Mouse (Mus musculus) 416B (cell line): ENCODE results near the gene Nme4.
"Not testable (repeated sequence)": the region's sequence is repeated elsewhere in the genome, so short reads cannot be mapped to it uniquely, and the experiment has no call there.

Experiments used
- DNase-seq: peaks from one replicate; pipeline ENCODE4 v3.0.0; 2011; ENCODE audit warnings: low read depth

The Nme4 gene

GRCm38 (mm10) chr17:26095121-26095740 is at the start of gene Nme4:
Gene Nme4, minus strand, starts transcription at chr17:26095602.
- DNase-seq, result peak; percentile 47

GRCm38 (mm10) chr17:26143386-26143785 is 48.0 kb upstream of the Nme4 start:
- DNase-seq, result no peak

- DNase-seq, result no peak
These were observed 47.4 kb upstream of the Nme4 start for GRCm38 (mm10) chr17:26142796-26143195.

- DNase-seq, result peak; percentile 33
These were observed 43.5 kb upstream of the Nme4 start for GRCm38 (mm10) chr17:26138901-26139381.

- DNase-seq, result peak; percentile 99
These were observed 42.9 kb upstream of the Nme4 start, which contains the start of gene Axin1 for GRCm38 (mm10) chr17:26138239-26138836. Gene Axin1, plus strand, starts transcription at chr17:26138688.

GRCm38 (mm10) chr17:26137751-26138130 is 42.3 kb upstream of the Nme4 start:
- no peak for DNase-seq

GRCm38 (mm10) chr17:26137106-26137750 is 41.8 kb upstream of the Nme4 start:
- DNase-seq, result no peak

- no peak for DNase-seq
These were observed 36.8 kb upstream of the Nme4 start for GRCm38 (mm10) chr17:26131856-26132853.

GRCm38 (mm10) chr17:26131062-26131732 is 35.8 kb upstream of the Nme4 start:
- no peak for DNase-seq

- DNase-seq, result no peak
These were observed 29.8 kb upstream of the Nme4 start for GRCm38 (mm10) chr17:26125226-26125625.

- DNase-seq, result no peak
These were observed 29.2 kb upstream of the Nme4 start for GRCm38 (mm10) chr17:26124560-26124959.

GRCm38 (mm10) chr17:26123267-26123684 is 27.9 kb upstream of the Nme4 start, which contains the start of gene Mrpl28:
Gene Mrpl28, plus strand, starts transcription at chr17:26123500.
- DNase-seq, result peak; percentile 97

- no peak for DNase-seq
These were observed 27.2 kb upstream of the Nme4 start for GRCm38 (mm10) chr17:26122431-26123140.

GRCm38 (mm10) chr17:26119766-26120710 is 24.6 kb upstream of the Nme4 start:
- DNase-seq, result peak; percentile 85

GRCm38 (mm10) chr17:26116503-26117258 is 21.3 kb upstream of the Nme4 start:
- no peak for DNase-seq

- no peak for DNase-seq
These were observed 20.6 kb upstream of the Nme4 start for GRCm38 (mm10) chr17:26115956-26116487.

GRCm38 (mm10) chr17:26115205-26115898 is 19.9 kb upstream of the Nme4 start:
- DNase-seq, result no peak

GRCm38 (mm10) chr17:26114461-26114860 is 19.1 kb upstream of the Nme4 start:
- DNase-seq, result not testable (repeated sequence)
